In the genomic region with DNA sequence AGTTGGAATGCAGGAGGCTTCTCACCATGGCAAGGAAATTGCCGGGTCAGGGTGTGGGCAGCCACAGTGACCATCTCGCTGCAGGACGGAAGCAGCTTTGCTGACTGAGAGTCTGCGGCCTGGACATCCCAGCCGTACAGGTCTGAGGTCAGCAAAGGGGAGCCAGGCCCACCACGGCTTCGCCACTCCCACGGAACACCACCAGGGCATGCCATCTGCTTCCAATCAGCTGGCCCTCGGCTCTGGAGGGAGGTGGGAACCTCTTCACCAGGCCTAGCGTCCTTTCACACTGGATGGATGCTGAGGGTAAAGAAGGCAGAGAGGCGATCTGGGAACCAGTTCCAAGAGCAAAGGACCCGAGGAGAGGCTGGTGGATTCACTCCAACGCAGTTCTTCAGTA, we compare ENCODE assay signal across 17 mouse cellular contexts. TPM values are rescaled to one million over a fixed set of nuclear protein-coding genes. Genes with fewer than 3 reads are reported as not detected.
"Had no signal": no experiment of that assay in that cellular context is flagged by ENCODE, and none has a peak within 500 bp of the region (broad histone marks: within the 10 kb centered on the region; RNA-seq: fewer than 3 reads in every experiment).

No protein-coding gene starts in this region.

- H3K36me3 ChIP-seq: limb, embryonic 13.5 days; midbrain, embryonic 13.5 days; neural tube, embryonic 15.5 days had no signal

- H3K4me3 ChIP-seq: layer of hippocampus, adult 2 months; left cerebral cortex, adult 2 months; limb, embryonic 13.5 days; midbrain, embryonic 13.5 days; myocyte; neural tube, embryonic 15.5 days had no signal

- H3K27ac ChIP-seq: layer of hippocampus, adult 2 months; left cerebral cortex, adult 2 months; limb, embryonic 13.5 days; liver, embryonic 14.5 days; midbrain, embryonic 13.5 days; neural tube, embryonic 15.5 days; stomach, postnatal 0 days had no signal

- H3K9ac ChIP-seq: limb, embryonic 13.5 days; liver, embryonic 14.5 days; midbrain, embryonic 13.5 days; neural tube, embryonic 15.5 days had no signal

- DNase-seq: kidney, adult 8-10 months; kidney, postnatal 10 days; lung, adult 18-20 months; right cerebral cortex, adult 18-20 months; thymus, postnatal 4 days had no signal

- H3K9me3 ChIP-seq: limb, embryonic 13.5 days; midbrain, embryonic 13.5 days; neural tube, embryonic 15.5 days had no signal

- ATAC-seq: midbrain, embryonic 13.5 days had no signal

- H3K4me2 ChIP-seq: limb, embryonic 13.5 days; midbrain, embryonic 13.5 days; neural tube, embryonic 15.5 days had no signal

- H3K27me3 ChIP-seq: limb, embryonic 13.5 days; midbrain, embryonic 13.5 days; neural tube, embryonic 15.5 days had no signal

RNA-seq across cellular contexts. Expression of gene Eps8l3, which starts 21.7 kb away (rescaled TPM):
- total RNA-seq: layer of hippocampus, adult 2 months; layer of hippocampus, postnatal 25 days; left cerebral cortex, adult 2 months; left cerebral cortex, postnatal 25 days; megakaryocyte-erythroid progenitor cell, adult 5-6 weeks had no signal
- polyA plus RNA-seq: lung, embryonic 16.5 days; midbrain, embryonic 13.5 days; myocyte; neural tube, embryonic 15.5 days had no signal
